Mouse (Mus musculus): Measurements from ENCODE around the gene Isca2. TPM values are rescaled to one million over a fixed set of nuclear protein-coding genes. Genes with fewer than 3 reads are reported as not detected.

The Isca2 gene
- polyA plus RNA-seq, 1 experiment: 64.2 TPM

DNA sequence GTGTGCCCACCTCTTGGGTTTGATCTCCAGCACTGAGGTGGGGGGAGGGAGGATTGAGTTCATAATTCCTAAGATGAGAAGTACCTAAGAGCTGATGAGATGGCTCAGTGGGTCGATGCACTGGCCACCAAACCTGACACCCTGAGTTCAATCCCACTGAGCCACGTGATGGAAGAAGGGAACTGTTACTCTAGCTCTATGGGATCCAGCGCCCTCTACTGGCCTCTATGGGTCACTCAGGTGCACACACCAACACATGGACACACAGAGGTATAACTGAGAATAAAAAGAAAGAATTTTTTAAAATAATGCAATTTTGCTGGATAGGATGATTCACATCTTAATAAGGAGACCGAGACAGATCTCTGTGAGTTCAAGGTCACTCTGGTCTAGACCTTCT is 45.4 kb downstream of the Isca2 start:
- Histone ChIP-seq H3K27ac (ENCODE audit: control insufficient read depth, insufficient read depth, low read length) (no peak overlapping the region), H3K27me3 (ENCODE audit: control insufficient read depth, insufficient read depth, low read length) (no peaks in the 10 kb centered on the region), H3K4me1 (replicated peaks; ENCODE audit: control insufficient read depth, insufficient read depth, low read length) (no peaks in the 10 kb centered on the region)

DNA sequence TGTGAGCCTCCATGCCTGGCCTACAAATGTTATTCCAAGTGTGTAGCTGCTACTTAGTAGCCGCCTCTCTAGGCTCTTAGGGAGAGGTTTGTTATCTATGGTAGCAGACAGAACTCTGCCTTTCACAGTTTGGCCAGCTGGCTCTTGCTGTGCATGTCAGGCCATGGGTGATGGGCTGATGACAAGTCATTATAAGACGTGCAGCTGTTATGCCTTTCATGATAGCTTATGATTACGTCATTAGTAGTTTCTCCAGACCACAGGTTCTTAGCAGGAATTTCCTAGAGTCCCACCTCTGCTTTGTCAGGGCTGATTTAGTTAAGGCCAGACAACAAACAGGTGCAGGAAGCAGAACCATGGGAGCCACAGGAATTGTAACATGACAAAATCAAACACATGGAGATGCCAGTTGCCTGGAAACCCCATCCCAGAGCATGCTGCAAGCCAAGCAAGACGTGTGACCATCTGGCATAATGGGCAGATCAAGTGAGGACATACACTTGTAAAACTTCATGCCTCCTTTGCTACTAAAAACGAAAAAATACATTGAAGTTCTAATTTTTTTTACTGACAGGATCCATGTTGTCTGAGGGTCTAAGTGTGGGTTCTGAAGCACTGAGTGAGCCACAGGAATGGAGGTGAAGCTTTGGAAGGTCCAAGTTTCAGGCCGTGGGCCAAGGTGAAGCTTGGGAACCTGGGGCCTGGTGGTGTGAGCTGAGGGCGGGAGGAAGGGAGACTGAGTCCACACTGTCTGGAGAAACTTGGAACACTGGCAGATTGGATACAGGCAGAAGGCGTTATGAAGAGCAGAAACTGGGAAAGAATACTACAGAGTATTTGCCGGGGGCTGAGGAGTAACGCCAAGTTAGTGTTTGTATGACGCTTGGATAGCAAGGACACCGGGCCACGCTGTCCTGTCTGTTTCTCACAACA is 46.5 kb downstream of the Isca2 start:
- Histone ChIP-seq H3K4me3 (ENCODE audit: control insufficient read depth, insufficient read depth, low read length) (no peak overlapping the region), H3K4me1 (replicated peaks; ENCODE audit: control insufficient read depth, insufficient read depth, low read length) (no peaks in the 10 kb centered on the region), H3K27ac (ENCODE audit: control insufficient read depth, insufficient read depth, low read length) (no peak overlapping the region), H3K36me3 (ENCODE audit: control insufficient read depth, insufficient read depth, low read length) (no peaks in the 10 kb centered on the region), H3K27me3 (ENCODE audit: control insufficient read depth, insufficient read depth, low read length) (no peaks in the 10 kb centered on the region)
- no peak for DNase-seq
- WGBS: 95% methylated on average over 13 of the region's 13 CpGs
- TF ChIP-seq POLR2A (IDR thresholded peaks at IDR 0.05; ENCODE audit: control insufficient read depth, extremely low read depth, insufficient read depth, low read length, poor library complexity) (no peak), CTCF (IDR thresholded peaks at IDR 0.05; ENCODE audit: borderline replicate concordance, control insufficient read depth, extremely low read depth, insufficient read depth, low read length, poor library complexity) (no peak)

More for the DNA sequence above, 45.4 kb downstream of the Isca2 start:
- no peak for DNase-seq
- 81% methylated on average over 4 of the region's 4 CpGs for WGBS
- TF ChIP-seq CTCF (IDR thresholded peaks at IDR 0.05; ENCODE audit: borderline replicate concordance, control insufficient read depth, extremely low read depth, insufficient read depth, low read length, poor library complexity): no peak
- no peak for TF ChIP-seq POLR2A (IDR thresholded peaks at IDR 0.05; ENCODE audit: control insufficient read depth, extremely low read depth, insufficient read depth, low read length, poor library complexity)
- Histone ChIP-seq H3K36me3 (ENCODE audit: control insufficient read depth, insufficient read depth, low read length) (no peaks in the 10 kb centered on the region), H3K4me3 (ENCODE audit: control insufficient read depth, insufficient read depth, low read length) (no peak overlapping the region)

GRCm38 (mm10) chr12:84823601-84824000 is 50.5 kb downstream of the Isca2 start:
- Histone ChIP-seq H3K27ac (ENCODE audit: control insufficient read depth, insufficient read depth, low read length) (no peak overlapping the region), H3K4me3 (ENCODE audit: control insufficient read depth, insufficient read depth, low read length) (no peak overlapping the region), H3K27me3 (ENCODE audit: control insufficient read depth, insufficient read depth, low read length) (no peaks in the 10 kb centered on the region), H3K4me1 (replicated peaks; ENCODE audit: control insufficient read depth, insufficient read depth, low read length) (no peaks in the 10 kb centered on the region), H3K36me3 (ENCODE audit: control insufficient read depth, insufficient read depth, low read length) (no peaks in the 10 kb centered on the region)
- no peak for TF ChIP-seq CTCF (IDR thresholded peaks at IDR 0.05; ENCODE audit: borderline replicate concordance, control insufficient read depth, extremely low read depth, insufficient read depth, low read length, poor library complexity)
- TF ChIP-seq POLR2A (IDR thresholded peaks at IDR 0.05; ENCODE audit: control insufficient read depth, extremely low read depth, insufficient read depth, low read length, poor library complexity): no peak
- 93% methylated on average over 7 of the region's 7 CpGs for WGBS
- no peak for DNase-seq

DNA sequence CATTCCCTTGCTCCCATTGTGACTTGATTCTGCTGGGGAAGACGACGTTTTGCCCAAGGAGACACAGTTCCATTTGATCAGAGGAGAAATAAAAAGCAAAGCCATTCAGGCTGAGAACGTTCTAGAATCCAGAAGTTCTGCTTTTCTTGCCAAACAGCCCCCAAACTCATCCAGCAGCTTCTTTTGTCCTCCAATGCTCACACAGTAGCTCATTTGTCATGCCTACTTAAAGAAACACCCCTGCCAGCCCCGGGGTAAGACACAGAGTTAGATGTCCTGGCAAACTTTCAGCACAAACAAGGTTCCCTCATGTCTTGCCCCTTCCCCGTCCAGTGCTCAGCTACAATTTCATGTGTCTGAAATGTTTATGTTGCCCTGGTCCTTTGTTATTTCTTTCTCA is 51.2 kb downstream of the Isca2 start:
- no peaks in the 10 kb centered on the region for H3K27me3 ChIP-seq (ENCODE audit: control insufficient read depth, insufficient read depth, low read length)

More for the DNA sequence above, 51.2 kb downstream of the Isca2 start:
- Histone ChIP-seq H3K36me3 (ENCODE audit: control insufficient read depth, insufficient read depth, low read length) (no peaks in the 10 kb centered on the region), H3K27ac (ENCODE audit: control insufficient read depth, insufficient read depth, low read length) (no peak overlapping the region), H3K4me1 (replicated peaks; ENCODE audit: control insufficient read depth, insufficient read depth, low read length) (no peaks in the 10 kb centered on the region), H3K4me3 (ENCODE audit: control insufficient read depth, insufficient read depth, low read length) (no peak overlapping the region)
- 74% methylated on average over 5 of the region's 5 CpGs for WGBS
- no peak for DNase-seq
- TF ChIP-seq CTCF (IDR thresholded peaks at IDR 0.05; ENCODE audit: borderline replicate concordance, control insufficient read depth, extremely low read depth, insufficient read depth, low read length, poor library complexity): no peak
- no peak for TF ChIP-seq POLR2A (IDR thresholded peaks at IDR 0.05; ENCODE audit: control insufficient read depth, extremely low read depth, insufficient read depth, low read length, poor library complexity)

Other genes with a start within 250 kb of the Isca2 start
- gene Vsx2, start 203.5 kb upstream of the Isca2 start, polyA plus RNA-seq (2012; rRNA removed): 0.70 and 0.74 TPM in 2 replicates
- 35.6 and 39.0 TPM in 2 replicates for gene Abcd4, start 155.8 kb upstream of the Isca2 start, polyA plus RNA-seq (2012; rRNA removed)
- gene Vrtn, start 132.2 kb upstream of the Isca2 start, polyA plus RNA-seq (2012; rRNA removed): 0.15 and 0.16 TPM in 2 replicates
- gene Syndig1l, start 74.4 kb upstream of the Isca2 start, polyA plus RNA-seq (2012; rRNA removed): 0.47 and 0.69 TPM in 2 replicates
- 249 and 256 TPM in 2 replicates for gene Npc2, start 99 bp upstream of the Isca2 start, polyA plus RNA-seq (2012; rRNA removed)
- gene Ltbp2, start 103.3 kb downstream of the Isca2 start, polyA plus RNA-seq (2012; rRNA removed): 14.3 and 15.1 TPM in 2 replicates
- gene Fcf1, start 197.6 kb downstream of the Isca2 start, polyA plus RNA-seq (2012; rRNA removed): 44.1 and 66.2 TPM in 2 replicates
- gene Arel1, start 197.6 kb downstream of the Isca2 start, polyA plus RNA-seq (2012; rRNA removed): 41.1 and 42.1 TPM in 2 replicates
- gene Ylpm1, start 223.1 kb downstream of the Isca2 start, polyA plus RNA-seq (2012; rRNA removed): 32.1 and 40.6 TPM in 2 replicates

Data from thymus, adult 2 months (tissue).